Comparison of ENCODE assay signal across 8 mouse cellular contexts in genomic region chr3:94787122-94787780, GRCm38 (mm10). TPM values are rescaled to one million over a fixed set of nuclear protein-coding genes. Genes with fewer than 3 reads are reported as not detected.
DNase-seq lines count a peak whose midpoint lies in the region; ATAC-seq and TF ChIP-seq lines count a peak whose summit lies in the region.

No protein-coding gene starts in this region.

- ATAC-seq in neural tube, embryonic 11.5 days (ENCODE audit: insufficient read depth, low FRiP score, low TSS enrichment): no peak
- no peak for ATAC-seq in embryonic facial prominence, embryonic 14.5 days (ENCODE audit: low read depth)
- no peak for ATAC-seq in kidney, postnatal 0 days (replicated peaks; ENCODE audit: low FRiP score, low read depth)

- no peaks in the 10 kb centered on the region for H3K36me3 ChIP-seq in neural tube, embryonic 11.5 days (ENCODE audit: control insufficient read depth, insufficient read depth, low read length)
- no peaks in the 10 kb centered on the region for H3K36me3 ChIP-seq in embryonic facial prominence, embryonic 14.5 days (ENCODE audit: control insufficient read depth, insufficient read depth, low read length)
- no peaks in the 10 kb centered on the region for H3K36me3 ChIP-seq in kidney, postnatal 0 days (ENCODE audit: insufficient read depth, low read length)
- no peaks in the 10 kb centered on the region for H3K36me3 ChIP-seq in midbrain, embryonic 10.5 days

- H3K9ac ChIP-seq in neural tube, embryonic 11.5 days (ENCODE audit: low read length): peak overlapping the region; percentile 72
- H3K9ac ChIP-seq in embryonic facial prominence, embryonic 14.5 days (ENCODE audit: low read depth, low read length): peak overlapping the region; percentile 72
- peak overlapping the region; percentile 50; the same call in 1 of the 2 replicates for H3K9ac ChIP-seq in kidney, postnatal 0 days (ENCODE audit: low read depth, low read length)

- no peaks in the 10 kb centered on the region for H3K9me3 ChIP-seq in neural tube, embryonic 11.5 days (ENCODE audit: control insufficient read depth, low read length)
- no peaks in the 10 kb centered on the region for H3K9me3 ChIP-seq in embryonic facial prominence, embryonic 14.5 days (ENCODE audit: control insufficient read depth, low read length)
- H3K9me3 ChIP-seq in kidney, postnatal 0 days (replicated peaks; ENCODE audit: low read length): no peaks in the 10 kb centered on the region
- no peaks in the 10 kb centered on the region for H3K9me3 ChIP-seq in midbrain, embryonic 10.5 days (replicated peaks)

- DNase-seq in neural tube, embryonic 11.5 days (ENCODE audit: low spot score): no peak
- DNase-seq in neural tube, embryonic 10.5 days (ENCODE audit: extremely low spot score, low spot score): no peak
- DNase-seq in embryonic facial prominence, embryonic 14.5 days (ENCODE audit: low spot score): peak; percentile 40
- no peak for DNase-seq in kidney, postnatal 0 days (ENCODE audit: low spot score)
- DNase-seq in midbrain, embryonic 10.5 days (ENCODE audit: low spot score): no peak
- no peak for DNase-seq in T-cell, adult 2 months (ENCODE audit: low spot score)
- no peak for DNase-seq in frontal cortex, postnatal 14 days (ENCODE audit: low spot score in 2 of 2)
- no peak for DNase-seq in MN1 (ENCODE audit: low spot score)

- peaks cover 6% of the 10 kb centered on the region; the same call in 1 of the 2 replicates for H3K4me1 ChIP-seq in neural tube, embryonic 11.5 days (ENCODE audit: control insufficient read depth, insufficient read depth, low read length)
- peaks cover 8% of the 10 kb centered on the region; the same call in 1 of the 2 replicates for H3K4me1 ChIP-seq in embryonic facial prominence, embryonic 14.5 days (ENCODE audit: control insufficient read depth, insufficient read depth, low read length)
- H3K4me1 ChIP-seq in kidney, postnatal 0 days (replicated peaks; ENCODE audit: insufficient read depth, low read length): no peaks in the 10 kb centered on the region
- peaks cover 30% of the 10 kb centered on the region for H3K4me1 ChIP-seq in midbrain, embryonic 10.5 days

- no peak for TF ChIP-seq CTCF in kidney, postnatal 0 days (IDR thresholded peaks at IDR 0.05; ENCODE audit: low read depth)

- no peak overlapping the region for H3K27ac ChIP-seq in neural tube, embryonic 11.5 days (ENCODE audit: low read depth, low read length)
- peak overlapping the region; percentile 70; the same call in 1 of the 2 replicates for H3K27ac ChIP-seq in embryonic facial prominence, embryonic 14.5 days (replicated peaks; ENCODE audit: low read depth, low read length)
- H3K27ac ChIP-seq in kidney, postnatal 0 days: peak overlapping the region; percentile 68; the same call in 1 of the 2 replicates
- peak overlapping the region; percentile 88 for H3K27ac ChIP-seq in midbrain, embryonic 10.5 days (replicated peaks)

- 3% methylated on average over 10 of the region's 11 CpGs for WGBS in neural tube, embryonic 11.5 days
- WGBS in embryonic facial prominence, embryonic 14.5 days: 3% methylated on average over 10 of the region's 11 CpGs
- 5% methylated on average over 11 of the region's 11 CpGs for WGBS in kidney, postnatal 0 days
- 10% methylated on average over 11 of the region's 11 CpGs for WGBS in midbrain, embryonic 10.5 days

- H3K4me2 ChIP-seq in neural tube, embryonic 11.5 days (ENCODE audit: low read depth): peak overlapping the region; percentile 90
- peak overlapping the region; percentile 71 for H3K4me2 ChIP-seq in embryonic facial prominence, embryonic 14.5 days (ENCODE audit: low read depth, low read length)
- H3K4me2 ChIP-seq in kidney, postnatal 0 days (ENCODE audit: low read length): peak overlapping the region; percentile 67

- H3K4me3 ChIP-seq in neural tube, embryonic 11.5 days (ENCODE audit: low read depth, low read length): peak overlapping the region; percentile 45
- peak overlapping the region; percentile 54 for H3K4me3 ChIP-seq in embryonic facial prominence, embryonic 14.5 days (ENCODE audit: low read depth, low read length)
- H3K4me3 ChIP-seq in kidney, postnatal 0 days (replicated peaks; ENCODE audit: low read depth, low read length): peak overlapping the region; percentile 39
- peak overlapping the region; percentile 65 for H3K4me3 ChIP-seq in midbrain, embryonic 10.5 days

- H3K27me3 ChIP-seq in neural tube, embryonic 11.5 days (ENCODE audit: control insufficient read depth, insufficient read depth, low read length): no peaks in the 10 kb centered on the region
- H3K27me3 ChIP-seq in embryonic facial prominence, embryonic 14.5 days (replicated peaks; ENCODE audit: control insufficient read depth, insufficient read depth, low read length): no peaks in the 10 kb centered on the region
- H3K27me3 ChIP-seq in kidney, postnatal 0 days (ENCODE audit: insufficient read depth, low read length): no peaks in the 10 kb centered on the region
- peaks cover 40% of the 10 kb centered on the region for H3K27me3 ChIP-seq in midbrain, embryonic 10.5 days (ENCODE audit: low read depth, poor library complexity, severe bottlenecking)

RNA-seq across cellular contexts. Expression of gene Cgn, which starts 1.0 kb away (rescaled TPM):
- polyA plus RNA-seq in neural tube, embryonic 11.5 days (2014; fragmentation: Nextera tagmentation; extraction: Ambion mirVana): 2.5 and 3.0 TPM in 2 replicates
- 4.0 and 5.8 TPM in 2 replicates for polyA plus RNA-seq in embryonic facial prominence, embryonic 14.5 days (2014; fragmentation: Nextera tagmentation; extraction: Ambion mirVana)
- polyA plus RNA-seq in kidney, postnatal 0 days (2015; fragmentation: Nextera tagmentation; extraction: Ambion mirVana): 15.7 and 16.4 TPM in 2 replicates
- 5.7 and 5.9 TPM in 2 replicates for polyA plus RNA-seq in midbrain, embryonic 10.5 days (2016; fragmentation: Nextera tagmentation; extraction: Ambion mirVana)

RNA-seq across cellular contexts. Expression of gene Pogz, which starts 50.1 kb away (rescaled TPM):
- polyA plus RNA-seq in neural tube, embryonic 11.5 days (2014; fragmentation: Nextera tagmentation; extraction: Ambion mirVana): 23.6 and 25.0 TPM in 2 replicates
- polyA plus RNA-seq in embryonic facial prominence, embryonic 14.5 days (2014; fragmentation: Nextera tagmentation; extraction: Ambion mirVana): 15.1 and 17.9 TPM in 2 replicates
- polyA plus RNA-seq in kidney, postnatal 0 days (2015; fragmentation: Nextera tagmentation; extraction: Ambion mirVana): 14.1 and 14.6 TPM in 2 replicates
- polyA plus RNA-seq in midbrain, embryonic 10.5 days (2016; fragmentation: Nextera tagmentation; extraction: Ambion mirVana): 17.9 and 21.7 TPM in 2 replicates
